Comparison of ENCODE assay signal across 8 mouse cellular contexts in genomic region chr5:134100232-134100771, GRCm38 (mm10). TPM values are rescaled to one million over a fixed set of nuclear protein-coding genes. Genes with fewer than 3 reads are reported as not detected.
A peak's percentile ranks its signal among the peaks of the same experiment; 100 is the strongest.
DNase-seq lines count a peak whose midpoint lies in the region; ATAC-seq and TF ChIP-seq lines count a peak whose summit lies in the region.

No protein-coding gene starts in this region.

- no peaks in the 10 kb centered on the region for H3K79me2 ChIP-seq in liver, adult 2 months (ENCODE audit: control insufficient read depth, insufficient read depth, low read length)

- 19% methylated on average over 17 of the region's 17 CpGs for WGBS in liver, adult 2 months
- 1% methylated on average over 17 of the region's 17 CpGs for WGBS in limb, embryonic 12.5 days
- 5% methylated on average over 17 of the region's 17 CpGs for WGBS in neural tube, embryonic 15.5 days

- H3K9ac ChIP-seq in liver, adult 2 months (ENCODE audit: low read depth, low read length): no peak overlapping the region
- peak overlapping the region; percentile 76 for H3K9ac ChIP-seq in limb, embryonic 12.5 days (replicated peaks)
- peak overlapping the region; percentile 88 for H3K9ac ChIP-seq in neural tube, embryonic 15.5 days (replicated peaks)

- no peaks in the 10 kb centered on the region for H3K36me3 ChIP-seq in liver, adult 2 months (ENCODE audit: control insufficient read depth, insufficient read depth, low read length)
- H3K36me3 ChIP-seq in limb, embryonic 12.5 days: peaks cover 1% of the 10 kb centered on the region
- peaks cover under 1% of the 10 kb centered on the region; the same call in 1 of the 2 replicates for H3K36me3 ChIP-seq in neural tube, embryonic 15.5 days

- H3K4me3 ChIP-seq in liver, adult 2 months (ENCODE audit: insufficient read depth, low read depth, low read length): peak overlapping the region; percentile 66
- peak overlapping the region; percentile 78 for H3K4me3 ChIP-seq in limb, embryonic 12.5 days (replicated peaks)
- H3K4me3 ChIP-seq in neural tube, embryonic 15.5 days (replicated peaks): peak overlapping the region; percentile 77

- no peak for TF ChIP-seq CTCF in liver, adult 2 months (IDR thresholded peaks at IDR 0.05; ENCODE audit: low read depth, low read length)

- H3K4me2 ChIP-seq in limb, embryonic 12.5 days: peak overlapping the region; percentile 94
- H3K4me2 ChIP-seq in neural tube, embryonic 15.5 days: peak overlapping the region; percentile 66

- TF ChIP-seq POLR2A in liver, adult 2 months (IDR thresholded peaks at IDR 0.05; ENCODE audit: extremely low read depth, insufficient read depth, low read length): no peak

- peaks cover 5% of the 10 kb centered on the region; the same call in 1 of the 2 replicates for H3K4me1 ChIP-seq in liver, adult 2 months (ENCODE audit: control insufficient read depth, insufficient read depth, low read length)
- peaks cover 32% of the 10 kb centered on the region for H3K4me1 ChIP-seq in limb, embryonic 12.5 days (replicated peaks)
- H3K4me1 ChIP-seq in neural tube, embryonic 15.5 days: peaks cover 39% of the 10 kb centered on the region

- H3K27me3 ChIP-seq in liver, adult 2 months (ENCODE audit: control insufficient read depth, insufficient read depth, low read length): no peaks in the 10 kb centered on the region
- no peaks in the 10 kb centered on the region for H3K27me3 ChIP-seq in limb, embryonic 12.5 days
- no peaks in the 10 kb centered on the region for H3K27me3 ChIP-seq in neural tube, embryonic 15.5 days (replicated peaks)

- no peak for DNase-seq in liver, adult 2 months (ENCODE audit: extremely low read depth, low read depth, low spot score)
- no peak for DNase-seq in liver
- DNase-seq in cerebellum, adult 9-11 months: peak; percentile 68
- peak; percentile 42 for DNase-seq in forelimb bud, embryonic 11.5 days (ENCODE audit: low read depth, low spot score)
- DNase-seq in urinary bladder, postnatal 4 days (ENCODE audit: low spot score in 2 of 2): no peak
- DNase-seq in urinary bladder, postnatal 25 days (ENCODE audit: low spot score): no peak

- no peaks in the 10 kb centered on the region for H3K9me3 ChIP-seq in limb, embryonic 12.5 days
- H3K9me3 ChIP-seq in neural tube, embryonic 15.5 days (replicated peaks): no peaks in the 10 kb centered on the region

- no peak for ATAC-seq in limb, embryonic 12.5 days (ENCODE audit: insufficient number of reproducible peaks, insufficient read depth, low FRiP score, low TSS enrichment, low read depth)
- peak; percentile 21 for ATAC-seq in neural tube, embryonic 15.5 days (ENCODE audit: low FRiP score)

- H3K27ac ChIP-seq in liver, adult 2 months (replicated peaks; ENCODE audit: insufficient read depth, low read depth, low read length): no peak overlapping the region
- no peak overlapping the region for H3K27ac ChIP-seq in limb, embryonic 12.5 days
- H3K27ac ChIP-seq in neural tube, embryonic 15.5 days (replicated peaks): peak overlapping the region; percentile 90

RNA-seq across cellular contexts. Expression of gene Castor2, which starts 0.8 kb away (rescaled TPM):
- total RNA-seq in liver, adult 2 months (2014; rRNA removed): 0.28 and 0.40 TPM in 2 replicates
- polyA plus RNA-seq in liver, adult 2 months (2012; rRNA removed): 0.81 and 0.97 TPM in 2 replicates
- polyA plus RNA-seq in limb, embryonic 12.5 days (2016; fragmentation: Nextera tagmentation; extraction: Ambion mirVana): 13.2 and 14.1 TPM in 2 replicates
- polyA plus RNA-seq in neural tube, embryonic 15.5 days (2015; fragmentation: Nextera tagmentation; extraction: Ambion mirVana): 22.8 TPM in 2 replicates

Comparison
In these comparisons a context has a peak if more than half of its experiments do, and no peak if none do; other contexts are left out.
1. DNase-seq: peak in cerebellum, adult 9-11 months (single experiment) and forelimb bud, embryonic 11.5 days (single experiment); none in liver, adult 2 months (single experiment), liver (single experiment), urinary bladder, postnatal 4 days (0 of 2) and urinary bladder, postnatal 25 days (single experiment).
2. Peak in every context shown above with its lines, with median percentiles within 50 percentile points of each other: H3K4me3 ChIP-seq.